Mouse (Mus musculus) forebrain, embryonic 16.5 days (tissue): ENCODE results near the gene Hs3st5. TPM values are rescaled to one million over a fixed set of nuclear protein-coding genes. Genes with fewer than 3 reads are reported as not detected.

ENCODE experiments used
- ATAC-seq: fragments of 200-750 bp; cut with Nextera tagmentation; 2 replicates; pipeline ENCODE4 v1.8.0; 2017; ENCODE audit warnings: mild to moderate bottlenecking, moderate library complexity
- H3K27ac ChIP-seq: fragments of 300-500 bp; sonication (generic); 2 replicates; pipeline ENCODE4 v1.5.1; 2014; ENCODE audit warnings: low read length, control low read depth
- H3K27me3 ChIP-seq: fragments of 300-500 bp; sonication (generic); replicated peaks from 2 replicates; pipeline ENCODE4 v1.6.1; 2014; ENCODE audit warnings: low read length; ENCODE audit not compliant: control insufficient read depth, insufficient read depth
- H3K36me3 ChIP-seq: fragments of 300-500 bp; sonication (generic); 2 replicates; pipeline ENCODE4 v1.6.1; 2014; ENCODE audit not compliant: control insufficient read depth, insufficient read depth
- H3K4me1 ChIP-seq: fragments of 300-500 bp; sonication (generic); replicated peaks from 2 replicates; pipeline ENCODE4 v1.6.1; 2014; ENCODE audit warnings: low read length; ENCODE audit not compliant: control insufficient read depth, insufficient read depth
- H3K4me2 ChIP-seq: fragments of 300-500 bp; sonication (generic); 2 replicates; pipeline ENCODE4 v1.6.1; 2014; ENCODE audit warnings: mild to moderate bottlenecking, low read length, control low read depth
- H3K4me3 ChIP-seq: fragments of 300-500 bp; sonication (generic); replicated peaks from 2 replicates; pipeline ENCODE4 v1.5.1; 2014; ENCODE audit warnings: mild to moderate bottlenecking, low read length, control low read depth
- H3K9ac ChIP-seq: fragments of 300-500 bp; sonication (generic); replicated peaks from 2 replicates; pipeline ENCODE4 v1.6.1; 2014; ENCODE audit warnings: low read depth, low read length, control low read depth
- H3K9me3 ChIP-seq: fragments of 300-500 bp; sonication (generic); 2 replicates; pipeline ENCODE4 v1.6.1; 2016; ENCODE audit warnings: low read length; ENCODE audit not compliant: control insufficient read depth
- WGBS: fragments of 180-500 bp; shearing (Covaris S2); extraction: QIAGEN DNeasy Blood & Tissue Kit; methylation state at CpG from one replicate; pipeline ENCODE4 v1.1.7; 2014; 5-methylcytosine and 5-hydroxymethylcytosine counted together
- polyA plus RNA-seq: library from polyadenylated mRNA; unstranded; fragments of >200 nt; fragmentation: Nextera tagmentation; extraction: Ambion mirVana; gene quantifications from 2 replicates; pipeline ENCODE4 v1.2.1, GENCODE M21; 2015

Gene Hs3st5
- polyA plus RNA-seq, result 9.0 and 10.7 TPM in 2 replicates

DNA sequence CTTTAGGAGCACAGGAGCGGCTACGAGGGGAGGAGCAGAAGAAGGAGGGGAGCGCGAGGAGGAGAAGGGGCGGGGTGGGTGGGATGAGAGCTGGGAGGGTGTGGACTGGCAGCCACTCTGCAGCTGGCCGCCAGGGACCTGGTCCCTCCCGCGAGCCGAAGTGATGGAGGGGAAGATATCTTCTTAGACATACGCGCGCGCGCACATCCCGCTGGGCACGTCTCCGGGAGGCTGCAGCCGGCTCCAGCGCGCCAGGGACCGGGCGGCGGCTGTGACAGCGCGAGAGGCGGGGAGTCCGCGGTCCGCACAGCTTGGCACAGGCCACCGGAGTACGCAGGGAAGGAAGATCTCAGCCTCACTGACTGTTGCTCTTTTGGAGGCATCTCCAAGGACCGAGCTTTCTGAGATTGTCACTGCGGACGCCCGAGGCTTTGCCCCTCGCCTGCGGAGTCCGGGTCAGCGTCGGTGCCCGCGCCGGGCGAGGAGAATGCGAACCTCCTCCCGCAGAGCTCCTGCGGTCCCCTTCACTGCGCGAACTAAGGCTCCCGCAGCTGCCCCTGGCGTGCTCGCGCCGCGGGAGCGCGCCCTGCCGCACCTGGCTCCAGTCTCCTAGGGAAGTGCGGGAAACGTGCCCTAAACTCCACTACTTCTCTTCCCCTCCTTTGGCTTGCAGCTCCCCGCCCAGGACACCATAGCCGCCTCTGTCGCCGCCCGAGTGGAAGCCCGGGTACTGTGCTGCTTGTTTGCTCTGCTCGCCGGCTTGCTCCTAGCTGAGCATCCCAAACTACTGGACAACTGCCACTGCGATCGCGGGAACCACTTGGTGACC is at the start of gene Hs3st5:
Gene Hs3st5 (plus strand): TSS at position 88 of the 829 bp plus-strand sequence.
- Histone ChIP-seq H3K9me3 (no peaks in the 10 kb centered on the region), H3K27me3 (0 out of 2 replicates have a peak, but pooled peaks cover 2% of the 10 kb centered on the region), H3K36me3 (no peaks in the 10 kb centered on the region), H3K9ac (peak within 1 kb of the TSS; percentile 74), H3K4me3 (peak within 1 kb of the TSS; percentile 82), H3K27ac (0 out of 2 replicates have a peak within 1 kb of the TSS, but pooled peaks have one; percentile 4), H3K4me1 (peaks cover 13% of the 10 kb centered on the region), H3K4me2 (peak within 1 kb of the TSS; percentile 90)
- under 1% methylated on average over 61 of the region's 71 CpGs for WGBS
- ATAC-seq, result peak; percentile 90

DNA sequence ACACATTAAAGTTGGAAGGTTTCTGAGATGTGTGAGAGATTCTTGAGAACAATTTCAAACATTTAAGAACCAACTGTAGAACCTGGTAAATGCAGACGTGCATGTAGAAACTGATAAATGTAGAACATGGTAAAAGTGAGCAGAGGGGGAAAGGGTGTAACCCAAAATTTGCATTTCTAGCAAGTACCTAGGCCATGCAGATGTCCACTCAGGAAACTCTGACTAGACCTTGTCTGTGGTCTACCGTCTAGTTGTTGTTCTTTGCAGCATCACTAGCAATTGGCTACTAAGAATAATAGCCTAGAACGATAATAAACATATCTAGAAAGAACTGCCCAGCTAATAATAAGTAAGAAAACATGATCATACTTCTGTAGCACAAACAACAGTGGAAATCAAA is 38.0 kb upstream of the Hs3st5 start:
- H3K9ac ChIP-seq, result no peak overlapping the region
- ATAC-seq, result no peak
- H3K27me3 ChIP-seq, result no peaks in the 10 kb centered on the region
- WGBS, result 88% methylated on average over 3 of the region's 3 CpGs
- no peaks in the 10 kb centered on the region for H3K4me1 ChIP-seq
- H3K4me3 ChIP-seq, result no peak overlapping the region
- no peaks in the 10 kb centered on the region for H3K9me3 ChIP-seq
- no peaks in the 10 kb centered on the region for H3K36me3 ChIP-seq
- no peak overlapping the region for H3K27ac ChIP-seq
- no peak overlapping the region for H3K4me2 ChIP-seq

DNA sequence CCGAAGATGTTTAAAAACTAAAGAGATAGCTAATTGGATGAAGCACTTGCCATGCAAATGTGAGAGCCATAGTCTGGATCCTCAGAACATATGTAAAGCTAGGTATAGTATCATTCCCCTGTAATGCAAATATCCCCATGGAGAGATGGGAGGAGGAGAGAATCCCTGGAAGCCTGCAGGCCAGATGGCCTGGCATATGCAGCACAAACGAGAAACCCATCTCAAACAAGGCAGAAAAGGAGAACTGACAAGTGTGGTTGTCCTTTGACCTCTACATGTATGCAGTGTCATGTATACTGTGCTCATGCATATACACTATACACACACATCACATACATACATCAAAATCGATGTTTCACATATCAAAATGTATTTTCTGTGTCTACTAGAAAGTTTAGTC is 35.5 kb upstream of the Hs3st5 start:
- Histone ChIP-seq H3K4me2 (no peak overlapping the region), H3K4me3 (no peak overlapping the region), H3K27ac (no peak overlapping the region), H3K36me3 (no peaks in the 10 kb centered on the region), H3K4me1 (no peaks in the 10 kb centered on the region), H3K9me3 (no peaks in the 10 kb centered on the region), H3K27me3 (no peaks in the 10 kb centered on the region), H3K9ac (no peak overlapping the region)
- WGBS, result 64% methylated on average over 3 of the region's 3 CpGs
- peak; percentile 31; the same call in 1 of the 2 replicates for ATAC-seq

DNA sequence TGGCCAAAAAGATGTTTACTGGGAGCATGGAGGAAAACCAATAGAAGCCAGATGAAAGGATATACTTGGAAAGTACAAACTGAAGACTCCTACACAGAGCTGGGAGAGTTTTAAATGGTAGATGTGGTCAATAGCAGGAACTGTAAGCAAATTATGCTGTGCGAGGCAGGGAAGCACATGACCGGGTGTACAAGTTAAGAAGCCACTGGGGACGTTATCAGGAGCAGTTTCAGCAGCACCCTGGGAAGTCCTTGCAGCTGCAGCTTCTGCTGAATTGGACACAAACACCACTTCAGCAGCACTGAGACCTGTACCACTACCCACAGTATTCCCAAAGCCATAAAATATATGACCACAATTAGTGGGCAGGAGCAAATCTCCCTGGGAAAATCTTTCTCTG is 31.8 kb upstream of the Hs3st5 start:
- H3K27me3 ChIP-seq, result no peaks in the 10 kb centered on the region
- WGBS, result 80% methylated on average over 3 of the region's 3 CpGs
- no peaks in the 10 kb centered on the region for H3K9me3 ChIP-seq
- H3K27ac ChIP-seq, result no peak overlapping the region
- no peaks in the 10 kb centered on the region for H3K36me3 ChIP-seq
- H3K9ac ChIP-seq, result no peak overlapping the region
- no peaks in the 10 kb centered on the region for H3K4me1 ChIP-seq
- no peak for ATAC-seq
- H3K4me3 ChIP-seq, result no peak overlapping the region
- no peak overlapping the region for H3K4me2 ChIP-seq

DNA sequence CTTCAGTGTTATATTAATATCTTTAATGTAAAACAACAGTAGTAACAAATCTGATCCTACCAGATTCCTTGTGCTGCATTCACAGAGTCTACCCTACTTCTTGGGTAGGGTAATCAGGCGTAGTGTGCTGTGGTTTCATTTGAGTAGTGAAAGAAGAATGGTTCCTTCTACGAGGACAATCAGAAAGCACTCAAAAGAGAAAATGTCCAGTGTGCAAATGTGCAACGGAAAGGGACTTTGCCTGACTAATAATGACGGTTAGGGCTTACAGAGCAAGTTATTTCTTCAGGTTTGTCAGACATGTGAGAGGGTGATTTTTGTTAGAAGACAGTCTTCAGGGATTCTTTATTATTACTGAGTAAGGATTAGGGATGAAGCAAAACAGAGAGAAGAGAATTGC is 29.1 kb upstream of the Hs3st5 start:
- no peak for ATAC-seq
- H3K27me3 ChIP-seq, result no peaks in the 10 kb centered on the region
- no peak overlapping the region for H3K4me3 ChIP-seq
- H3K4me1 ChIP-seq, result no peaks in the 10 kb centered on the region
- WGBS, result 77% methylated on average over 4 of the region's 4 CpGs
- H3K9me3 ChIP-seq, result no peaks in the 10 kb centered on the region
- no peaks in the 10 kb centered on the region for H3K36me3 ChIP-seq
- H3K9ac ChIP-seq, result no peak overlapping the region
- H3K4me2 ChIP-seq, result no peak overlapping the region
- no peak overlapping the region for H3K27ac ChIP-seq

DNA sequence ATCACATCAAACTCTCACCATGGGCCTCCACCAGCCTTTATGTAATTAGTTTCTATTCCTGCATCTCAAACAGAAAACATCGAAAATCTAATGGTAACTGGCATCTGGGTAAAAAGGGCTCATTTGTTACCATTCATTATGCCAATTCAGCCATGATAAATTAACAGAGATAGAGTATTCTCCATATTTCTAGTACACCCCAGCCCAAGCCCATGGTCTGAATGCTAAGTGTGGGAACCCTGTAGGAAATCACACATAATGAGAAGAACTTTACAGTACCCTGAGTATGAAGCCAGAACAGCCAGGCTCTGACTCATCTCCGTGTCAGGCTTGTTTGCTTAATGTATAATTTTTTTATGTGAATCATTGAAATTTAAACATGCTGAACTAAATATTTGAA is 23.3 kb upstream of the Hs3st5 start:
- ATAC-seq, result no peak
- whole genome bisulfite sequencing, result 9% methylated on average over 2 of the region's 2 CpGs
- no peaks in the 10 kb centered on the region for H3K27me3 ChIP-seq

DNA sequence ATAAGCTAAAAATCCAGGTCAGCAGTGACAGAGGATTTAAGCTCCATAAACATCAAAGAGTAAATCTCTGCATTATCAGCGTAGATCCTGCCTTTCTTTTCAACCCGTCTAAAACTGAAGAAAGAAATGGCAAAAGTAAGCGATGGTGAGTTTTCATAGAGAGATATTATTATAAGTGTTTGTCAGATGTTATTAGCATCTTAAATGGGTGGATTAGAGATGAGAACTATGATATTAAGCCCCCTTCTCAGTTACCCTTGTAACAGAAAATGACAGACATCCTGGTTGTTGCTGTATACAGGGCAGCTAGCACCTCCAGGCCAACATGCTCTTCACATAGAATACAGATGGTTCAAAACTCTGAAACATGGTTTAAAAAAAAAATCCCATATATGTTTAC is 22.6 kb upstream of the Hs3st5 start:
- Histone ChIP-seq H3K36me3 (no peaks in the 10 kb centered on the region), H3K4me3 (no peak overlapping the region), H3K9me3 (no peaks in the 10 kb centered on the region), H3K27me3 (no peaks in the 10 kb centered on the region), H3K4me2 (no peak overlapping the region), H3K27ac (no peak overlapping the region), H3K9ac (no peak overlapping the region), H3K4me1 (peaks cover 7% of the 10 kb centered on the region; the same call in 1 of the 2 replicates)
- 55% methylated on average over 3 of the region's 3 CpGs for WGBS
- no peak for ATAC-seq

More for the DNA sequence above, 23.3 kb upstream of the Hs3st5 start:
- Histone ChIP-seq H3K4me2 (no peak overlapping the region), H3K27ac (no peak overlapping the region), H3K9ac (no peak overlapping the region), H3K4me3 (no peak overlapping the region), H3K36me3 (no peaks in the 10 kb centered on the region), H3K9me3 (no peaks in the 10 kb centered on the region), H3K4me1 (peaks cover 7% of the 10 kb centered on the region; the same call in 1 of the 2 replicates)

DNA sequence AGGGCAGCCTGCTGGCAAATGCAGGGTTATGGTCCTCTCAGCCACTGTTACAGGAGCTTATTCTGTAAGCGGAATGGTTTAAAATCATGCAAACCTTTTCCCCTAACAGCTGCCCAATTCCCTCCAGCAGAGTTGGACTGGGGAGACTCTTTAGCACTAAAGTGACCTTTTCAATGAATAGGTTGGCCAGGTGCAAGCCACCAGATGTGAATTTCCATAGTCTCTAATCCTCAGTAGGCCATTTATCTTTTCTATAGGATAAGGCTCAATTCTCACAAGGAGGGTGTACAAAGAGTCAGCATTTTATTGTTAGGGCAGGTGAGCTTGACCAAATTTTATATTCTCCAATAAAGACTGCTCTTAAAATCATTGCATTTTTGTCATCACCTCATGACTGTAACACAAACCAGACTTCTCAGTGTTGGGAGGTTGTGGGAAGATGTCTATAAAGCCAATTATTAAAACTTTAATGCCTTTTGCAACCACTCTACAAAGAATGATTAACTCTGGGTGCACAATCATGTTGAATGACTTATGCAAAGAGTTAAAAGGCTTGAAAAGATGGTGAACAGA is 21.8 kb upstream of the Hs3st5 start:
- Histone ChIP-seq H3K4me3 (no peak overlapping the region), H3K9ac (no peak overlapping the region), H3K9me3 (no peaks in the 10 kb centered on the region), H3K36me3 (no peaks in the 10 kb centered on the region), H3K27ac (no peak overlapping the region), H3K4me2 (no peak overlapping the region), H3K4me1 (peaks cover 7% of the 10 kb centered on the region; the same call in 1 of the 2 replicates), H3K27me3 (no peaks in the 10 kb centered on the region)
- ATAC-seq, result no peak
- WGBS, result 74% methylated on average over 1 of the region's 1 CpGs

DNA sequence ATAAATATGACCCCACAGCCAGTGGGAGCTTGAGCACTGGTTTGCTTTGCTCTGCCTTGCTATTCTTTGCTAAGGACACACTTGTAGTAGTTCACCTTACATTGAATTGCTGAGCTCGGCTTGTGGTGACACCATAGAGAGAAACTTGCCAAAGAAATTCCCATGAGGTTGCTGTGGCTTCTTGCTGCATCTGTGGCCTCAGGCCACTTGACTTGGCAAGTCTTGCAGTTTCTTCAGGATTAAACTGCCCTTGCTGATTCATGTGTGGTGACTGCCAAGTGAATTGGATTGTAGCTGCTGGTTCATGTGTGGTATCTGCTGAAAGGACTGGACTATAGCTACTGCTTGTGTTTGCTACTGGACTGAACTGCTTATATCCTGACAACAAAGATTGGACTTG is 13.0 kb upstream of the Hs3st5 start:
- WGBS, result 91% methylated on average over 1 of the region's 1 CpGs
- H3K9ac ChIP-seq, result no peak overlapping the region

More for the DNA sequence above, 13.0 kb upstream of the Hs3st5 start:
- Histone ChIP-seq H3K4me3 (no peak overlapping the region), H3K27me3 (no peaks in the 10 kb centered on the region), H3K4me1 (no peaks in the 10 kb centered on the region), H3K9me3 (no peaks in the 10 kb centered on the region), H3K4me2 (no peak overlapping the region), H3K36me3 (no peaks in the 10 kb centered on the region), H3K27ac (no peak overlapping the region)
- ATAC-seq, result no peak
